Mouse (Mus musculus): Measurements from ENCODE around the gene Efs.

GRCm38 (mm10) chr14:54967874-54968273, 41.9 kb upstream of the Efs start:
- TF ChIP-seq NANOG (IDR thresholded peaks at IDR 0.05; ENCODE audit: borderline replicate concordance, low read length), result no peak
- no peak for TF ChIP-seq CTCF (conservative IDR thresholded peaks at IDR 0.05; ENCODE audit: low read length)

Data from E14TG2a.4 (cell line).